Mouse (Mus musculus) ES-Bruce4 (cell line): Measurements from ENCODE around the gene Oxsr1.

Experiments
- CTCF ChIP-seq: IDR thresholded peaks from one replicate; pipeline ENCODE4 v1.8.1; 2011; ENCODE audit warnings: low read depth, low read length
- POLR2A ChIP-seq: IDR thresholded peaks from one replicate; pipeline ENCODE4 v1.8.1; 2011; ENCODE audit warnings: low read length; ENCODE audit not compliant: insufficient read depth

GRCm38 (mm10) chr9:119357331-119358057, 35.3 kb upstream of the Oxsr1 start, which contains the start of gene Xylb:
- TF ChIP-seq CTCF, result peak; percentile 70
- TF ChIP-seq POLR2A, result no peak
